Mouse (Mus musculus) erythroblast, embryonic 14.5 days (primary cell): ENCODE data around the gene Hivep3.

Source experiments
- GATA1 ChIP-seq: IDR thresholded peaks from 2 replicates; pipeline ENCODE4 v1.6.1; 2012; ENCODE audit warnings: low read length, inconsistent platforms, mixed read lengths
- TAL1 ChIP-seq: IDR thresholded peaks from 3 replicates; pipeline ENCODE4 v1.6.1; 2012; ENCODE audit warnings: low read length, inconsistent platforms, mixed read lengths

- no peak for TF ChIP-seq GATA1
- no peak for TF ChIP-seq TAL1
Measured at GRCm38 (mm10) chr4:119912216-119912615, 178.6 kb downstream of the Hivep3 start.
